Mouse (Mus musculus) midbrain, embryonic 13.5 days (tissue): Measurements from ENCODE around the gene B3gnt7. TPM values are rescaled to one million over a fixed set of nuclear protein-coding genes. Genes with fewer than 3 reads are reported as not detected.

Experiments used
- ATAC-seq: fragments of 200-750 bp; cut with Nextera tagmentation; 2 replicates; pipeline ENCODE4 v1.8.0; 2017; ENCODE audit warnings: mild to moderate bottlenecking, moderate TSS enrichment, moderate library complexity
- H3K27ac ChIP-seq: fragments of 300-500 bp; sonication (generic); 2 replicates; pipeline ENCODE4 v1.5.1; 2015; ENCODE audit warnings: inconsistent platforms, mild to moderate bottlenecking, moderate library complexity
- H3K27me3 ChIP-seq: fragments of 300-500 bp; sonication (generic); 2 replicates; pipeline ENCODE4 v1.6.1; 2015; ENCODE audit warnings: mild to moderate bottlenecking, inconsistent platforms
- H3K36me3 ChIP-seq: fragments of 300-500 bp; sonication (generic); 2 replicates; pipeline ENCODE4 v1.6.1; 2015; ENCODE audit warnings: mild to moderate bottlenecking, inconsistent platforms
- H3K4me1 ChIP-seq: fragments of 300-500 bp; sonication (generic); replicated peaks from 2 replicates; pipeline ENCODE4 v1.6.1; 2015; ENCODE audit warnings: inconsistent platforms
- H3K4me2 ChIP-seq: fragments of 300-500 bp; sonication (generic); replicated peaks from 2 replicates; pipeline ENCODE4 v1.6.1; 2015; ENCODE audit warnings: moderate library complexity, mild to moderate bottlenecking, inconsistent platforms
- H3K4me3 ChIP-seq: fragments of 300-500 bp; sonication (generic); replicated peaks from 2 replicates; pipeline ENCODE4 v1.5.1; 2015; ENCODE audit warnings: mild to moderate bottlenecking, inconsistent platforms
- H3K9ac ChIP-seq: fragments of 300-500 bp; sonication (generic); replicated peaks from 2 replicates; pipeline ENCODE4 v1.6.1; 2015; ENCODE audit warnings: mild to moderate bottlenecking, inconsistent platforms
- H3K9me3 ChIP-seq: fragments of 300-500 bp; sonication (generic); 2 replicates; pipeline ENCODE4 v1.6.1; 2016; ENCODE audit warnings: mild to moderate bottlenecking, inconsistent platforms
- WGBS: fragments of 180-500 bp; shearing (Covaris S2); methylation state at CpG from one replicate; pipeline ENCODE4 v1.1.7; 2015; 5-methylcytosine and 5-hydroxymethylcytosine counted together
- polyA plus RNA-seq: library from polyadenylated mRNA; unstranded; fragments of >200 nt; fragmentation: Nextera tagmentation; extraction: Ambion mirVana; gene quantifications from 2 replicates; pipeline ENCODE4 v1.2.1, GENCODE M21; 2015

B3gnt7 gene
- polyA plus RNA-seq, 1 experiment from 2014 or later: 2.7 TPM

GRCm38 (mm10) chr1:86306686-86307085, 4.1 kb downstream of the B3gnt7 start:
- H3K9me3 ChIP-seq: no peaks in the 10 kb centered on the region
- no peak for ATAC-seq
- H3K4me1 ChIP-seq: peaks cover 28% of the 10 kb centered on the region
- 89% methylated on average over 3 of the region's 3 CpGs for WGBS
- H3K36me3 ChIP-seq: no peaks in the 10 kb centered on the region
- no peak overlapping the region for H3K27ac ChIP-seq
- no peak overlapping the region for H3K4me3 ChIP-seq
- no peak overlapping the region for H3K4me2 ChIP-seq
- no peak overlapping the region for H3K9ac ChIP-seq
- peaks cover 48% of the 10 kb centered on the region for H3K27me3 ChIP-seq

DNA sequence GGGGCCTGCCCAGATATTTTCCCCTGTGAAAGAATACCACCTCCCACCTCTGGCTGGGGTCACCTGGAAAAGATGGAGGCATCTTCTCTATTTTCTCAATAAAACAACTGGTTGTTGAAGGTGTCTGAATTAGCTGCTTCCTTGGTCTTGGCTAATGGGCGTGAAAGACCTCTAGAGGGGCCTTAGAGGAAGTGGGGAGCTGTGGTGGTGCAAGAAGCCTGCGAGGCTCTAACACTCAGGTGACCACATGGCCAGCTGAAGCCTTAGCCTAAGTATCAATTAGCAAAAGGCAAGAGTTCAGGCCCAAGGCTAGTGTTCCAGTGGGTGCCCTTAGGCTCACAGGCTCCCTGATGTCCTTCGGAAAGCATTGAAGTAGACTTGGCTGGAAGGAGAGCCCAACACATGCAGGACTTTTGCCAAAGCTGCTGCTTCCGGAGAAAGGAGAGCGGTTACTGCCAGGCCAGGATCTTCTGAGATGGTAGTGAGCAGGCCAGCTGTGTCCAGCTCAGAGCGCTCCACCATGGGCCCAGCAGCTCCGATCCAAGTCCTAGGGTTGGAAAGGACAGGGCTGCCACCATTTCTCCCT, 4.6 kb downstream of the B3gnt7 start:
- no peak overlapping the region for H3K4me2 ChIP-seq

DNA sequence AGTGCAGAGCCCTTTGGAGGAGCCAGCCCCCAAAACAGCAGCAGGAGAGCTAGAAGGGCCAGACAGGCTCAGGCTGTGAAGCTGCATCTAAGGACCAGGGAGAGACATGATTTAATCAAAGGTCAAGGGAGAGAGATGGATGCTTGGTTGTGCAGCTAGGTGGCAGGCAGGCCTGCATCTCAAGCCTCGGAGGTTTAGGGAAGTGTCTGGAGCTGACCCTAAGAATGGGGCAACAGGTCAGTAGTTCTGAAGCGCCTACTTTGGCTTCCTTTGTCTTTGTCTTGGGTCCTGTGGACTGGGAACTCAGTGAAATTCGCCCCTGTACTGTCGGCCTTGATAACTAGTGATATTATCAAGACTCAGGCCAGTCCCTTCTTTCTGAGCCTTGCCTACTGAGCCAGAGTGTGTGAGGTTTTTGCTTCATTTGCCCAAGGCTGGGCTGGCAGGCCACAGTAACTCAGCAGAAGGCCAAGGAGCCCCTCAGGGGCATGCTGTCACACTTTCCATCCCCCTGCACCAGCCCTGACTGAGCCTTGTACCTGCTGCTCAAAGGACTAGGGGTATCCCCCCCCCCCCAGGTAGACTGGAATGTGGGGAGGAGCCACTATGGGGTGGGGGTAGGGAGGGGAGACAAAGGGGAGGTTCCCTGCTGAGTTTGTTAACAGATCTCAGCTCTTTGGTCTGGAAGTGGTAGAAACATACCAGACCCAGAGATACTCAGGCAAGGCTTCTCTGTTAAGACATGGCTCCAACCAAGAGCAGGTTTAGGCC, 5.4 kb downstream of the B3gnt7 start:
- WGBS: 34% methylated on average over 4 of the region's 4 CpGs
- H3K4me3 ChIP-seq: no peak overlapping the region
- H3K36me3 ChIP-seq: no peaks in the 10 kb centered on the region
- no peak overlapping the region for H3K4me2 ChIP-seq
- ATAC-seq: no peak
- peaks cover 35% of the 10 kb centered on the region for H3K27me3 ChIP-seq
- H3K9me3 ChIP-seq: no peaks in the 10 kb centered on the region
- H3K9ac ChIP-seq: no peak overlapping the region
- no peak overlapping the region for H3K27ac ChIP-seq
- peaks cover 22% of the 10 kb centered on the region for H3K4me1 ChIP-seq

More for the DNA sequence above, 4.6 kb downstream of the B3gnt7 start:
- 88% methylated on average over 7 of the region's 7 CpGs for WGBS
- peaks cover 43% of the 10 kb centered on the region for H3K27me3 ChIP-seq
- no peaks in the 10 kb centered on the region for H3K36me3 ChIP-seq
- no peaks in the 10 kb centered on the region for H3K9me3 ChIP-seq
- H3K27ac ChIP-seq: no peak overlapping the region
- peaks cover 28% of the 10 kb centered on the region for H3K4me1 ChIP-seq
- no peak for ATAC-seq
- no peak overlapping the region for H3K4me3 ChIP-seq
- no peak overlapping the region for H3K9ac ChIP-seq

DNA sequence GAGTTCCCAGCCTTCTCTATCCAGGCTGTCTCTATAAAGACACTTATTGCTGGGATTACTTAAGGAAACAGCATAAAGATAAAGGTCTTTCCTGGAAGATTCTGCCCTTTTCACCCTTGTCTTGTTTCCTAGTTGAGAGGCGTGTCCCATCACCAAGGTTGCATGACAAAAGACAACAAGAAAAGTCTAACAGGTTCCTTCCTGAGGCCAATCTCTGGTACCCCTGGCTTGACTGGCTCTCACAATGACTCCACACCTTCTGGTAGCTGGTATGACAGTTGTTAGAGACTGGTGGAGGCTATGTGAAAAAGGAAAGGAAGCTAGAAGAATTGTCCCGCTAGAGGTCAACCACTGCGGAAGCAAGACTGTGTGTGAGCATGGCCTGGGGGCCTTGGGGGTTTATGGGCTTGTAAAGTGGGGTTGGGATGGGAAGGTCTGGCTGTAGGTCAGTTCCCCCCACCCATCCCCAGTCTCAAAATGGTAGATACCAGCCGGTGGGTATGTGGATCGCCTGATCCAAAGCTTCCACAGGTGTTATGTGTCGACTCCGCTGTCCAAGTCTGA, 6.7 kb downstream of the B3gnt7 start:
- Histone ChIP-seq H3K4me3 (no peak overlapping the region), H3K4me2 (no peak overlapping the region), H3K9ac (no peak overlapping the region), H3K27ac (no peak overlapping the region), H3K9me3 (no peaks in the 10 kb centered on the region), H3K36me3 (no peaks in the 10 kb centered on the region), H3K4me1 (peaks cover 14% of the 10 kb centered on the region), H3K27me3 (peaks cover 22% of the 10 kb centered on the region)
- no peak for ATAC-seq
- WGBS: 96% methylated on average over 7 of the region's 7 CpGs

- ATAC-seq: no peak
- no peak overlapping the region for H3K4me2 ChIP-seq
- H3K9me3 ChIP-seq: no peaks in the 10 kb centered on the region
- H3K4me3 ChIP-seq: no peak overlapping the region
- H3K36me3 ChIP-seq: no peaks in the 10 kb centered on the region
- H3K9ac ChIP-seq: no peak overlapping the region
- H3K27ac ChIP-seq: no peak overlapping the region
- H3K4me1 ChIP-seq: peaks cover 14% of the 10 kb centered on the region
- H3K27me3 ChIP-seq: peaks cover 8% of the 10 kb centered on the region; the same call in 1 of the 2 replicates
- 13% methylated on average over 15 of the region's 15 CpGs for WGBS
Measured at GRCm38 (mm10) chr1:86310536-86311310, 8.1 kb downstream of the B3gnt7 start.

- Histone ChIP-seq H3K9me3 (no peaks in the 10 kb centered on the region), H3K27ac (no peak overlapping the region), H3K4me3 (no peak overlapping the region), H3K27me3 (peaks cover 1% of the 10 kb centered on the region; the same call in 1 of the 2 replicates), H3K4me1 (peaks cover 14% of the 10 kb centered on the region), H3K36me3 (no peaks in the 10 kb centered on the region), H3K4me2 (no peak overlapping the region), H3K9ac (no peak overlapping the region)
- ATAC-seq: no peak
- 25% methylated on average over 10 of the region's 10 CpGs for WGBS
Measured at GRCm38 (mm10) chr1:86311467-86312005, 8.9 kb downstream of the B3gnt7 start.

GRCm38 (mm10) chr1:86312269-86312668, 9.6 kb downstream of the B3gnt7 start:
- H3K27me3 ChIP-seq: no peaks in the 10 kb centered on the region; the same call in 1 of the 2 replicates
- H3K4me2 ChIP-seq: no peak overlapping the region
- H3K27ac ChIP-seq: no peak overlapping the region
- WGBS: 74% methylated on average over 3 of the region's 3 CpGs
- H3K4me1 ChIP-seq: peaks cover 14% of the 10 kb centered on the region
- H3K4me3 ChIP-seq: no peak overlapping the region
- H3K36me3 ChIP-seq: no peaks in the 10 kb centered on the region
- no peak for ATAC-seq
- H3K9me3 ChIP-seq: no peaks in the 10 kb centered on the region
- no peak overlapping the region for H3K9ac ChIP-seq

DNA sequence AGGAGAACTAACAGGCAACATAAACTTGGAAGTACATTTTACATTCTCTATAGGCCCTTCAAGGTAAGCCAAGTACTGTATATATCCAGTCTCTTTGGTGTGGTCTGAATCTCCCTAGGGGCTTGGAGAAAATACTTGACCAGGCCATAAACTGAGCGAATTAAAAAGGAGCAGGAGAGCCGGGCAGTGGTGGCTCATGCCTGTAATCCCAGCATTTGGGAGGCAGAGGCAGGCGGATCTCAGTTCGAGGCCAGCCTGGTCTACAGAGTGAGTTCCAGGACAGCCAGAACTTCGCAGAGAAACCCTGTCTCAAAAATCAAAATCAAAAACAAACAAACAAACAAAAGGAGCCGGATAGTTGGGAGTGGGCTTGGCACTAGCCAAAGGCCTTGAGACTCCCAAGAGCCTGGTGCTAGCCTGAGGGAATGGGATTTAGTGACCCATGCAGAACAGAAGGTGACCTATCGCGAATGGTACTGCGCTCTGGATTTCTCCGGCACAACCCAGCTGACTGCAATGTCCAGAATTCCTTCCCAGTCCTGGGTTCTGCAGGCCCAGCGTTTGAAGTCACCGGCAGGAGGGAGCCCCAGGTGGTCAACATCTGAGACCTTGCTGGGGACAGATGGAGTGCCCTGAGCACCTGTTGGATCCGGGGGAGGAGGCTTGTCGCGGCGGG, 10.6 kb downstream of the B3gnt7 start:
- no peak for ATAC-seq

GRCm38 (mm10) chr1:86313772-86314125, 11.1 kb downstream of the B3gnt7 start:
- 27% methylated on average over 15 of the region's 15 CpGs for WGBS
- no peak for ATAC-seq
- peaks cover 14% of the 10 kb centered on the region for H3K4me1 ChIP-seq
- no peaks in the 10 kb centered on the region for H3K9me3 ChIP-seq
- H3K4me2 ChIP-seq: no peak overlapping the region
- no peak overlapping the region for H3K4me3 ChIP-seq
- H3K27ac ChIP-seq: no peak overlapping the region
- H3K9ac ChIP-seq: no peak overlapping the region
- H3K36me3 ChIP-seq: no peaks in the 10 kb centered on the region
- H3K27me3 ChIP-seq: no peaks in the 10 kb centered on the region; the same call in 1 of the 2 replicates

More for the DNA sequence above, 10.6 kb downstream of the B3gnt7 start:
- Histone ChIP-seq H3K4me3 (no peak overlapping the region), H3K27ac (no peak overlapping the region), H3K4me1 (peaks cover 14% of the 10 kb centered on the region), H3K27me3 (no peaks in the 10 kb centered on the region; the same call in 1 of the 2 replicates), H3K36me3 (no peaks in the 10 kb centered on the region), H3K4me2 (no peak overlapping the region), H3K9me3 (no peaks in the 10 kb centered on the region), H3K9ac (no peak overlapping the region)
- WGBS: 45% methylated on average over 16 of the region's 16 CpGs

- Histone ChIP-seq H3K27ac (no peak overlapping the region), H3K4me2 (no peak overlapping the region), H3K4me1 (no peaks in the 10 kb centered on the region), H3K27me3 (no peaks in the 10 kb centered on the region), H3K9me3 (no peaks in the 10 kb centered on the region), H3K4me3 (no peak overlapping the region), H3K9ac (no peak overlapping the region), H3K36me3 (no peaks in the 10 kb centered on the region)
- no peak for ATAC-seq
- 90% methylated on average over 7 of the region's 8 CpGs for WGBS
Measured at GRCm38 (mm10) chr1:86320822-86321413, 18.3 kb downstream of the B3gnt7 start.

- Histone ChIP-seq H3K36me3 (no peaks in the 10 kb centered on the region), H3K27me3 (no peaks in the 10 kb centered on the region), H3K9ac (no peak overlapping the region), H3K4me3 (no peak overlapping the region), H3K9me3 (no peaks in the 10 kb centered on the region), H3K4me1 (0 out of 2 replicates have a peak, but pooled peaks cover 5% of the 10 kb centered on the region), H3K27ac (no peak overlapping the region), H3K4me2 (no peak overlapping the region)
- WGBS: 38% methylated on average over 2 of the region's 2 CpGs
- ATAC-seq: no peak
Measured at GRCm38 (mm10) chr1:86336330-86336729, 33.7 kb downstream of the B3gnt7 start.
